Mouse (Mus musculus) kidney, embryonic 16.5 days (tissue): ENCODE data around the gene Cdk2ap2. TPM values are rescaled to one million over a fixed set of nuclear protein-coding genes. Genes with fewer than 3 reads are reported as not detected.

Experiments
- ATAC-seq: fragments of 200-750 bp; cut with Nextera tagmentation; 2 replicates; pipeline ENCODE4 v1.8.0; 2017; ENCODE audit warnings: moderate TSS enrichment; ENCODE audit not compliant: low FRiP score, low TSS enrichment
- H3K27ac ChIP-seq: fragments of 300-500 bp; sonication (generic); 2 replicates; pipeline ENCODE4 v1.5.1; 2014; ENCODE audit warnings: low read length
- H3K27me3 ChIP-seq: fragments of 300-500 bp; sonication (generic); 2 replicates; pipeline ENCODE4 v1.6.1; 2014; ENCODE audit warnings: low read length, control low read depth, mixed read lengths; ENCODE audit not compliant: insufficient read depth
- H3K36me3 ChIP-seq: fragments of 300-500 bp; sonication (generic); 2 replicates; pipeline ENCODE4 v1.6.1; 2014; ENCODE audit warnings: low read length, control low read depth, mixed read lengths; ENCODE audit not compliant: insufficient read depth
- H3K4me1 ChIP-seq: fragments of 300-500 bp; sonication (generic); 2 replicates; pipeline ENCODE4 v1.6.1; 2014; ENCODE audit warnings: low read length, control low read depth, mixed read lengths; ENCODE audit not compliant: insufficient read depth
- H3K4me2 ChIP-seq: fragments of 300-500 bp; sonication (generic); replicated peaks from 2 replicates; pipeline ENCODE4 v1.6.1; 2014; ENCODE audit warnings: low read depth, low read length
- H3K4me3 ChIP-seq: fragments of 300-500 bp; sonication (generic); 2 replicates; pipeline ENCODE4 v1.5.1; 2014; ENCODE audit warnings: mild to moderate bottlenecking, low read length
- H3K9ac ChIP-seq: fragments of 300-500 bp; sonication (generic); replicated peaks from 2 replicates; pipeline ENCODE4 v1.6.1; 2014; ENCODE audit warnings: low read length
- H3K9me3 ChIP-seq: fragments of 300-500 bp; sonication (generic); 2 replicates; pipeline ENCODE4 v1.6.1; 2016; ENCODE audit warnings: low read length, control low read depth
- WGBS: fragments of 180-500 bp; shearing (Covaris S2); extraction: QIAGEN DNeasy Blood & Tissue Kit; methylation state at CpG from one replicate; pipeline ENCODE4 v1.1.7; 2014; 5-methylcytosine and 5-hydroxymethylcytosine counted together
- polyA plus RNA-seq: library from polyadenylated mRNA; unstranded; fragments of >200 nt; fragmentation: Nextera tagmentation; extraction: Ambion mirVana; gene quantifications from 2 replicates; pipeline ENCODE4 v1.2.1, GENCODE M21; 2015

Cdk2ap2 gene
- polyA plus RNA-seq, 1 experiment from 2014 or later, result 138 TPM

DNA sequence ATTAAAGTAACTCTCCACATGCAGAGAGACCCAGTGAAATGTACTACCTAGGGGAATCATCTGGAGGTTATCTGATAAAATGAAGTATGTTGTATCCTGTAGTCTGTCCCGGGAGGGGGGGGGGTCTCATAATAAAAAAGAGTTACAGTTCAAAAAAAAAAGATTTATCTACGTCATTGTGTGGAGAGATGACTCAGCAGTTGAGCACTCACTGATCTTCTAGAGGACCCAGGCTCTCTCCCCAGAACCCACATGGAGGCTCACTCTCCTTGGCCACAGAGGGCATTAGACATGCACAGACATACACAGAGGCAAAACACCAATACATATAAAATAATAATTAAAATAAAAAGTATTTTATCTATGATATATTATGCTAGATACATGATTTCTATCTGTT lies 5.6 kb upstream of the Cdk2ap2 start:
- H3K9me3 ChIP-seq, result no peaks in the 10 kb centered on the region
- no peak for ATAC-seq
- H3K4me2 ChIP-seq, result no peak overlapping the region
- no peak overlapping the region for H3K4me3 ChIP-seq
- peaks cover 6% of the 10 kb centered on the region; the same call in 1 of the 2 replicates for H3K4me1 ChIP-seq
- 71% methylated on average over 2 of the region's 2 CpGs for WGBS
- no peaks in the 10 kb centered on the region for H3K27me3 ChIP-seq
- H3K27ac ChIP-seq, result no peak overlapping the region
- no peaks in the 10 kb centered on the region for H3K36me3 ChIP-seq
- no peak overlapping the region for H3K9ac ChIP-seq

DNA sequence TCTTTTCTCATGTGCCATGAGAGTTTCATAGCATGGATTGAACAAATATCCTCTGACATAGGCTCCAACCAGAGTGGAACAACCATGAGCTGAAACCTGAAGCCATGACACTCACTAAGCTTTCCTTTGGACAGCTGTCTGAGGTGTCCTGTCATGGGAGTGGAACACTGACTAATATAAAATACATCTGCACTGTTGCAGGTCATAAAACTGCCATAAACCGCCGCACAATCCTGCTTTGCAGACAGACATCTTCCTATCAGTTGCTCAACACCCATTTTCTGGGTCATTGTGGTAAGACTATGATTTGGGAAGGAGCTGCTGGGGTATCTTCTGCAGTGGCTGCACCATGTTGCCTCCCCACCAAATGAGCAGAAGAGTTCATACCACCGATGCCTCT lies 4.2 kb upstream of the Cdk2ap2 start:
- H3K4me2 ChIP-seq, result no peak overlapping the region
- H3K27me3 ChIP-seq, result no peaks in the 10 kb centered on the region
- H3K27ac ChIP-seq, result no peak overlapping the region
- no peaks in the 10 kb centered on the region for H3K9me3 ChIP-seq
- WGBS, result 49% methylated on average over 3 of the region's 3 CpGs
- peaks cover 12% of the 10 kb centered on the region; the same call in 1 of the 2 replicates for H3K4me1 ChIP-seq
- ATAC-seq, result no peak
- no peak overlapping the region for H3K4me3 ChIP-seq
- H3K9ac ChIP-seq, result no peak overlapping the region
- no peaks in the 10 kb centered on the region for H3K36me3 ChIP-seq

DNA sequence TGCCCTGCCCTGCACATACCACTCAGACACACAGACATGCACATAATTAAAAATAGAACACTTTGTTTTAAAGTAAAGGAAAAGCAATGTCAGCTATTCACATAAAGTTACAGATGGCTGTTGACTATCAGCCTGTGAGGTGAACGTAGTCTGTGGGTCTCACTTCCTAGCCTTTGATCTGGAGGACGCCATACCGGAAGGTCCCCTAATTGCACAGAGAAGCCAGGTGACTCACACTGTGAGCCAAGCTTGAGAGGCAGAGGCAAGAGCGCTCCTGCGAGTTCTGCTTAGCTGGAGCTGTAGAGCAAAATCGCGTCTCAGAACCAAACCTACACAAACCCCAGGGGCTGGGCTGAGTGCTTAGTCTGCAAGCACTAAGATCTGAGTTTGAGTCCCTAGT lies 3.2 kb upstream of the Cdk2ap2 start:
- H3K9me3 ChIP-seq, result no peaks in the 10 kb centered on the region
- no peaks in the 10 kb centered on the region for H3K36me3 ChIP-seq
- H3K4me1 ChIP-seq, result peaks cover 20% of the 10 kb centered on the region; the same call in 1 of the 2 replicates
- no peaks in the 10 kb centered on the region for H3K27me3 ChIP-seq
- WGBS, result 61% methylated on average over 7 of the region's 7 CpGs
- H3K27ac ChIP-seq, result no peak overlapping the region
- ATAC-seq, result no peak
- H3K9ac ChIP-seq, result no peak overlapping the region
- no peak overlapping the region for H3K4me2 ChIP-seq
- no peak overlapping the region for H3K4me3 ChIP-seq

DNA sequence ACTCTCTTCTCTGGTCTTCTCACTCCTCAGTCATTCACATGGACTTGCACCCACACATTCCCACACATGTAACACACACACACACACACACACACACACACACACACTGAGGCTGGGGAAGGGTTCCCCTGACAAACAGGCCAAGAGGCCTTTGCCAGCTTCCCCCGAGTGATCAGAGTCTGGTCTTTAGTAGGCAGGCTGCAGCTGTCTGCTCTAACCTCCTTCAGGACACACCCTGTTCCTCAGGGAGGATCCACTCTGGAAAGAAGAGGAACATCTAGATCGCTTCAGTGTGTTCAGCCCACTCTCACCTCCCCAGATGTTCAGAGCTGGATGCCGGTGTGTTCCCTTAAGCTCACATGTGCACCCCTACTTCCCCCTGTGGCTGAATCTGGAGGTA lies 2.6 kb upstream of the Cdk2ap2 start:
- Histone ChIP-seq H3K9ac (no peak overlapping the region), H3K27me3 (no peaks in the 10 kb centered on the region), H3K9me3 (no peaks in the 10 kb centered on the region), H3K4me1 (peaks cover 25% of the 10 kb centered on the region), H3K4me3 (no peak overlapping the region), H3K36me3 (no peaks in the 10 kb centered on the region), H3K4me2 (no peak overlapping the region), H3K27ac (no peak overlapping the region)
- ATAC-seq, result no peak
- WGBS, result 82% methylated on average over 3 of the region's 3 CpGs

DNA sequence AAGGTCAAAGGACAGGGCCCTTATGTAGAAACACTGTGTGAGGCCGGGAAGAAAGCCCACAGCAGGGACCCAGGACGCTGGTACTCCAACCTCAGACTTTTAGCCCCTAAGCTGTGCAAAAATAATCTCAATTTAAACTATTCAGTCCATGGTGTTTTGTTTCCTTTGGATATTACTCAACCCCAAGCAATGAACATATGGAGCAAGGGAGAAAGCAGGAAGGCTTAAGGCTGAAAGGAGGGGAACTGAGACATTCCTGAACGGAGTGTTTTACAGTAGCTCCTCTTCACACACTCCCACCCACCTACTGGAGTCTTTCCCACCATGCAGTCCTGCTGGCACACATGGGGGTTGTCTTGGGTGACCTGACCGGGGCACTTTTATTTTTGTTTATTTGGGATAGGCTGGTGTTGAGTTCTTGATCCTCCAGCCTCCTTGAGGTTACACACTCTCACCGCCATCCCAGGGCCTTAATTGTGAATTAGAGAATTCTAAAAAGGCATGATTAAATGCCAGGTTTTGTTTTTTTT lies 2.1 kb upstream of the Cdk2ap2 start:
- 72% methylated on average over 5 of the region's 5 CpGs for WGBS
- H3K27ac ChIP-seq, result no peak overlapping the region

DNA sequence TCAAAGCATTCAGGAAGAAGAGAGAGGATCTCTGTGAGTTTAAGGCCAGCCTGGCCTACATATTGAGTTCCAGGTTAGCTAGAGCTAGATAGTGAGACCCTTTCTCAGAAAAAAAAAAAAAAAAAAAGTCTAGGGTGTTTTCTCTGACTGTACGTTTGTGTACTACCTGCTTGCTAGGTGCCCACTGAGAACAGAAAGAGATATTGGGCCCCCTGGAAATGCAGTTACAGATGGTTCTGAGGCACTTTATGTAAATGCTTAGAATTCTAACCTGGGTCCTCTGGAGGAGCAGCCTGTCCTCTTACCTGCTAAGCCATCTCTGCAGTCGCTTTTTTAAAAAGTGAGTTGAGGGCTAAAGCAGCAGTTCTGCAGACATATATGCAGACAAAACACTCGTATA lies 1.2 kb upstream of the Cdk2ap2 start:
- H3K4me2 ChIP-seq, result no peak overlapping the region
- H3K27me3 ChIP-seq, result peaks cover 12% of the 10 kb centered on the region
- no peaks in the 10 kb centered on the region for H3K36me3 ChIP-seq
- peaks cover 39% of the 10 kb centered on the region for H3K4me1 ChIP-seq
- no peaks in the 10 kb centered on the region for H3K9me3 ChIP-seq
- WGBS, result 64% methylated on average over 3 of the region's 3 CpGs
- no peak for ATAC-seq
- no peak overlapping the region for H3K9ac ChIP-seq
- no peak overlapping the region for H3K4me3 ChIP-seq
- no peak overlapping the region for H3K27ac ChIP-seq

More for the DNA sequence above, 2.1 kb upstream of the Cdk2ap2 start:
- H3K4me2 ChIP-seq, result no peak overlapping the region
- H3K36me3 ChIP-seq, result no peaks in the 10 kb centered on the region
- no peak for ATAC-seq
- H3K27me3 ChIP-seq, result peaks cover 3% of the 10 kb centered on the region; the same call in 1 of the 2 replicates
- no peak overlapping the region for H3K4me3 ChIP-seq
- H3K9me3 ChIP-seq, result no peaks in the 10 kb centered on the region
- no peak overlapping the region for H3K9ac ChIP-seq
- peaks cover 30% of the 10 kb centered on the region for H3K4me1 ChIP-seq

DNA sequence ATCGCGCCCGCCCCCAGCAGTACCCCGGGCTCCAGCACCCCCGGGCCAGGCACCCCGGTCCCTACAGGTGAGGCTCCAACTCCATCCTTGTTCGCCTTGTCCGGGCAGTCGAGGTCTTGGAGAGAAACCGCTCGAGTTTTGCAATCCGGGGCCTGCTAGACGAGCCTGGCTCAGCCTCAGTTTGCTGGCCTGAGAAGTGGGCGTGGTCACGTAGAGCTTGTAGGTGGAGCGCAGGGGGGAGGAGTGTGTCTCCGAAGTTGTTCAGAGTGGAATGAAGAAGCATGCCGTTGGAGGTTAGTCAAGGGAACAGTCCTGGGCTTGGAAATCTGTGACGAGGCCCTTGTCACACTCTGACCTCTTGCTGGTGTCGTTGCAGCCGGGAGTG lies 451 bp downstream of the Cdk2ap2 start:
- no peaks in the 10 kb centered on the region for H3K36me3 ChIP-seq
- peaks cover 45% of the 10 kb centered on the region for H3K4me1 ChIP-seq
- H3K4me2 ChIP-seq, result peak overlapping the region; percentile 87
- ATAC-seq, result peak; percentile 44
- peaks cover 25% of the 10 kb centered on the region for H3K27me3 ChIP-seq
- peak overlapping the region; percentile 88 for H3K27ac ChIP-seq
- H3K9me3 ChIP-seq, result no peaks in the 10 kb centered on the region
- peak overlapping the region; percentile 70 for H3K4me3 ChIP-seq
- H3K9ac ChIP-seq, result peak overlapping the region; percentile 70
- WGBS, result under 1% methylated on average over 21 of the region's 21 CpGs

DNA sequence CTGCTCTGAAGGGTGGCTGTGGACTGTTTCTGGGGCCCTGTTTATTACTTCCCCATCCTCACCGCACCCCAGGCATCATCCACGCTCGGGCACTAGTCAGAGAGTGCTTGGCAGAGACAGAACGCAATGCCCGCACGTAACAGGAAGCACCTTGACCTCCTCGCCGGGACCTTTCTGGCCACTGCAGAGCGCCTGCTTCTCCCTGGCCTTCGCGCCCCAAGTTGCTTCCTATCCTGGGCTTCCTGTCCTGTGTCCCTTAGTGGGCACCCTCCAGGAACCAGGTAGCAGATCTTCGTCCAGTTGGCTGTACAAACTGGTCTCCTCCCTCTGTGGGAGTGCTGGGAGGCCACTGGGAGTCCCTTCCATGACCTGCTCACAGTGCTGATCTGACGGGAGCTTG lies 1.4 kb downstream of the Cdk2ap2 start:
- Histone ChIP-seq H3K4me1 (peaks cover 45% of the 10 kb centered on the region), H3K9me3 (no peaks in the 10 kb centered on the region), H3K4me3 (no peak overlapping the region), H3K9ac (no peak overlapping the region), H3K36me3 (no peaks in the 10 kb centered on the region), H3K27ac (no peak overlapping the region), H3K27me3 (peaks cover 25% of the 10 kb centered on the region), H3K4me2 (no peak overlapping the region)
- ATAC-seq, result no peak
- WGBS, result 80% methylated on average over 13 of the region's 13 CpGs

DNA sequence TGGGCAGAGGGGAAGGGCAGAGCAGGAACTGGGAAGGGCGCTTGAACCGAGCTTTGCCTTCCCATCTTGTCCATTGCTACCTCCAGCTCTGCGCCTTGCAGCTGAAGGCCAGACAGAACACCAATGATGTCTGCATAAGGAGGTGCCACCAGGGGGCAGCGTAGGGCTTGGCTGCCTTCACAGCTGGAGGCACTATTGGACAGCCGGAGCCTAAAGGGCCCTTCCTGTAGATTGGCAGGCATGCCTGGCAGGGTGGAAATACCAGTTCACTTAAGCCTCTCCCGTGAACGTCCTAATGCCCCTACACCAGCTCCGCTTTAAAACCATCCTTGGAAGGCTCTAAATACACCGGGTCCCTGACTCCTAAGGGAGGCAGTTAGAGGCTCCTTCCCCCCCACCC lies 2.1 kb downstream of the Cdk2ap2 start:
- H3K9me3 ChIP-seq, result no peaks in the 10 kb centered on the region
- peaks cover 45% of the 10 kb centered on the region for H3K4me1 ChIP-seq
- H3K27ac ChIP-seq, result peak overlapping the region; percentile 32; the same call in 1 of the 2 replicates
- H3K9ac ChIP-seq, result peak overlapping the region; percentile 67; the same call in 1 of the 2 replicates
- H3K4me2 ChIP-seq, result peak overlapping the region; percentile 86
- peaks cover 25% of the 10 kb centered on the region for H3K27me3 ChIP-seq
- 8% methylated on average over 9 of the region's 9 CpGs for WGBS
- ATAC-seq, result 0 out of 2 replicates have a peak, but pooled peaks have one; percentile 13
- 0 out of 2 replicates have a peak overlapping the region, but pooled peaks have one; percentile 13 for H3K4me3 ChIP-seq
- no peaks in the 10 kb centered on the region for H3K36me3 ChIP-seq

DNA sequence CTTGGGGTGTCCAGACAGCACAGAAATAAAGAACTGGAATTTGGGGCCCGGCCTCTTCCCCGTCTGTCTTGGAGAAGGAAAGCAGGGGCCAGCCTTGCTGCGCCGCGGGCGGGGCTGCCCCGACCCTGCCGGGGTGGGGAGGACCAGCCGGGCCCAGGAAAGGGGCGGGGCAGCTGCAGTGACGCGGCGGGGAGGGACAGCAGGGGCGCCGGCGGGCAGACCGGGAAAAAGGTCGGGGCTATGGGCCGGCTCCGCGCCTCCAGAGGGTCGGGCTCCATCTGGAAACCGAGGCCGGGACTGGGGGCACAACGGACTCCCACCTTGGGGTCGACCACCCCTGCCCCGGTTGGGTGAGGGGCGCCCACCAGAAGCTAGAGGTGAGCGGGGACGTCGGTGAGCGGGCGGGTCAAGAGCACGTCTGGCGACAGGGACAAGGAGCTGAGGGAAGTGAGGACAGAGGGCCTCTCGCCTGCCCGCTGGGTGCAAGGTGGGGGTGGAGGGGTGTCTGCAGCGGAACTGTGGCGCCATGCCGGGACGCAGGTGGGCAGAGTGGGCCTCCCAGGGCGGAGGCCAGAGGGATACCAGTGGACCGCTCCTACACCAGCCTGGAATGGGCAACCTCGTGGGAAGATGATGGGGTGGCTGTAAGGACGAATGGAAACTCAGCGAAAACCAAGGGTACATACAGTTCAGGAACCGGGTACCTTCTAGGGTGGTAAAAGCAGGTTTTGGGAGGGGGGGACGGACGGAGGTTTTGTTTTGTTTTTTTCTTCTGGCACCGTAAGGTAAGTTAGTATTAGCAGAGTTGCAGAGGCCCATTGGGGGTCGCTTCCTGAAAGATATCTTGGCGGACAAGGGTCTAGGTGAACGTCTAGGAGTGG lies 3.1 kb downstream of the Cdk2ap2 start, which contains the start of gene Pitpnm1:
Gene Pitpnm1, plus strand, starts transcription at position 162 of the 881 bp plus-strand sequence.
- ATAC-seq, result no peak
- Histone ChIP-seq H3K27ac (peak within 1 kb of the TSS; percentile 32; the same call in 1 of the 2 replicates), H3K4me2 (peak within 1 kb of the TSS; percentile 86), H3K27me3 (peaks cover 25% of the 10 kb centered on the region), H3K9me3 (no peaks in the 10 kb centered on the region), H3K4me3 (peak within 1 kb of the TSS; percentile 53), H3K4me1 (peaks cover 45% of the 10 kb centered on the region), H3K9ac (peak within 1 kb of the TSS; percentile 67), H3K36me3 (no peaks in the 10 kb centered on the region)
- WGBS, result under 1% methylated on average over 51 of the region's 53 CpGs
